ENCODE assay signal across 25 mouse cellular contexts in genomic region chr11:17003757-17004156, GRCm38 (mm10). TPM values are rescaled to one million over a fixed set of nuclear protein-coding genes. Genes with fewer than 3 reads are reported as not detected.
"Had no signal": no experiment of that assay in that cellular context is flagged by ENCODE, and none has a peak within 500 bp of the region (broad histone marks: within the 10 kb centered on the region; RNA-seq: fewer than 3 reads in every experiment).

No protein-coding gene starts in this region.

- H3K4me3 ChIP-seq: heart, adult 2 months; heart, embryonic 13.5 days; heart, embryonic 15.5 days; hindbrain, embryonic 13.5 days; hindbrain, embryonic 15.5 days; intestine, embryonic 15.5 days; layer of hippocampus, adult 2 months; left cerebral cortex, adult 2 months; limb, embryonic 10.5 days; limb, embryonic 12.5 days had no signal

- H3K4me1 ChIP-seq: heart, embryonic 13.5 days; heart, embryonic 15.5 days; hindbrain, embryonic 13.5 days; hindbrain, embryonic 15.5 days; intestine, embryonic 15.5 days; limb, embryonic 10.5 days; limb, embryonic 12.5 days had no signal

- H3K36me3 ChIP-seq: heart, embryonic 13.5 days; heart, embryonic 15.5 days; hindbrain, embryonic 13.5 days; hindbrain, embryonic 15.5 days; intestine, embryonic 15.5 days; limb, embryonic 10.5 days; limb, embryonic 12.5 days had no signal

- H3K4me2 ChIP-seq: heart, embryonic 11.5 days; heart, embryonic 13.5 days; heart, embryonic 15.5 days; hindbrain, embryonic 13.5 days; hindbrain, embryonic 15.5 days; intestine, embryonic 15.5 days; limb, embryonic 12.5 days had no signal

- H3K27me3 ChIP-seq: heart, embryonic 13.5 days; heart, embryonic 15.5 days; hindbrain, embryonic 13.5 days; hindbrain, embryonic 15.5 days; intestine, embryonic 15.5 days; limb, embryonic 12.5 days had no signal

- DNase-seq: gastrocnemius, postnatal 14 days; gastrocnemius, postnatal 36 days; heart, adult 11 months; heart, adult 2 months; heart, postnatal 14 days; heart, postnatal 36 days; kidney, adult 18-20 months; kidney, adult 8-10 months; kidney, postnatal 10 days; kidney, postnatal 25 days; kidney, postnatal 4 days had no signal

- H3K27ac ChIP-seq: heart, adult 2 months; heart, embryonic 13.5 days; heart, embryonic 15.5 days; hindbrain, embryonic 13.5 days; hindbrain, embryonic 15.5 days; intestine, embryonic 15.5 days; layer of hippocampus, adult 2 months; left cerebral cortex, adult 2 months; limb, embryonic 10.5 days; limb, embryonic 12.5 days; liver, embryonic 14.5 days had no signal

- H3K9ac ChIP-seq: heart, embryonic 13.5 days; heart, embryonic 15.5 days; hindbrain, embryonic 13.5 days; hindbrain, embryonic 15.5 days; intestine, embryonic 15.5 days; limb, embryonic 12.5 days; liver, embryonic 14.5 days had no signal

- H3K9me3 ChIP-seq: heart, embryonic 13.5 days; heart, embryonic 15.5 days; hindbrain, embryonic 13.5 days; hindbrain, embryonic 15.5 days; intestine, embryonic 15.5 days; limb, embryonic 10.5 days; limb, embryonic 12.5 days had no signal

- ATAC-seq: inflammation-experienced regulatory T-cells, adult 6 months; intestine, embryonic 15.5 days; intestine, postnatal 0 days had no signal

RNA-seq across cellular contexts. Expression of gene Fbxo48, which starts 52.6 kb away (rescaled TPM):
- polyA plus RNA-seq: liver, adult 2 months had no signal
